Mouse (Mus musculus) embryonic facial prominence, embryonic 15.5 days (tissue): ENCODE measurements around the gene Mrpl10. TPM values are rescaled to one million over a fixed set of nuclear protein-coding genes. Genes with fewer than 3 reads are reported as not detected.
A peak's percentile ranks its signal among the peaks of the same experiment; 100 is the strongest.

Experiments used
- ATAC-seq: fragments of 200-750 bp; cut with Nextera tagmentation; 2 replicates; pipeline ENCODE4 v1.8.0; 2017; ENCODE audit warnings: low read depth, moderate TSS enrichment; ENCODE audit not compliant: insufficient number of reproducible peaks, low FRiP score, low TSS enrichment
- H3K27ac ChIP-seq: fragments of 300-500 bp; sonication (generic); replicated peaks from 2 replicates; pipeline ENCODE4 v1.5.1; 2015; ENCODE audit warnings: mild to moderate bottlenecking, inconsistent platforms
- H3K27me3 ChIP-seq: fragments of 300-500 bp; sonication (generic); 2 replicates; pipeline ENCODE4 v1.6.1; 2015; ENCODE audit warnings: inconsistent platforms
- H3K36me3 ChIP-seq: fragments of 300-500 bp; sonication (generic); 2 replicates; pipeline ENCODE4 v1.6.1; 2015; ENCODE audit warnings: mild to moderate bottlenecking, inconsistent platforms
- H3K4me1 ChIP-seq: fragments of 300-500 bp; sonication (generic); 2 replicates; pipeline ENCODE4 v1.6.1; 2015; ENCODE audit warnings: inconsistent platforms
- H3K4me2 ChIP-seq: fragments of 300-500 bp; sonication (generic); replicated peaks from 2 replicates; pipeline ENCODE4 v1.6.1; 2015; ENCODE audit warnings: mild to moderate bottlenecking, inconsistent platforms
- H3K4me3 ChIP-seq: fragments of 300-500 bp; sonication (generic); replicated peaks from 2 replicates; pipeline ENCODE4 v1.5.1; 2015; ENCODE audit warnings: mild to moderate bottlenecking, inconsistent platforms
- H3K9ac ChIP-seq: fragments of 300-500 bp; sonication (generic); 2 replicates; pipeline ENCODE4 v1.6.1; 2015; ENCODE audit warnings: inconsistent platforms
- H3K9me3 ChIP-seq: fragments of 300-500 bp; sonication (generic); replicated peaks from 2 replicates; pipeline ENCODE4 v1.6.1; 2016; ENCODE audit warnings: inconsistent platforms
- WGBS: fragments of 180-500 bp; shearing (Covaris S2); methylation state at CpG from one replicate; pipeline ENCODE4 v1.1.7; 2015; 5-methylcytosine and 5-hydroxymethylcytosine counted together
- polyA plus RNA-seq: library from polyadenylated mRNA; unstranded; fragments of >200 nt; fragmentation: Nextera tagmentation; extraction: Ambion mirVana; gene quantifications from 2 replicates; pipeline ENCODE4 v1.2.1, GENCODE M21; 2015

Gene Mrpl10
- polyA plus RNA-seq, 1 experiment from 2014 or later: 77.9 TPM

GRCm38 (mm10) chr11:97013121-97013670 lies 28.2 kb upstream of the Mrpl10 start, which contains the start of gene Sp6:
TSS of gene Sp6 (plus strand) at chr11:97013394.
- Histone ChIP-seq H3K36me3 (no peaks in the 10 kb centered on the region), H3K4me1 (peaks cover 7% of the 10 kb centered on the region), H3K4me2 (no peak within 1 kb of the TSS), H3K27me3 (peaks cover 54% of the 10 kb centered on the region), H3K9me3 (no peaks in the 10 kb centered on the region), H3K27ac (no peak within 1 kb of the TSS), H3K4me3 (no peak within 1 kb of the TSS), H3K9ac (no peak within 1 kb of the TSS)
- WGBS: 24% methylated on average over 8 of the region's 8 CpGs
- ATAC-seq: no peak

DNA sequence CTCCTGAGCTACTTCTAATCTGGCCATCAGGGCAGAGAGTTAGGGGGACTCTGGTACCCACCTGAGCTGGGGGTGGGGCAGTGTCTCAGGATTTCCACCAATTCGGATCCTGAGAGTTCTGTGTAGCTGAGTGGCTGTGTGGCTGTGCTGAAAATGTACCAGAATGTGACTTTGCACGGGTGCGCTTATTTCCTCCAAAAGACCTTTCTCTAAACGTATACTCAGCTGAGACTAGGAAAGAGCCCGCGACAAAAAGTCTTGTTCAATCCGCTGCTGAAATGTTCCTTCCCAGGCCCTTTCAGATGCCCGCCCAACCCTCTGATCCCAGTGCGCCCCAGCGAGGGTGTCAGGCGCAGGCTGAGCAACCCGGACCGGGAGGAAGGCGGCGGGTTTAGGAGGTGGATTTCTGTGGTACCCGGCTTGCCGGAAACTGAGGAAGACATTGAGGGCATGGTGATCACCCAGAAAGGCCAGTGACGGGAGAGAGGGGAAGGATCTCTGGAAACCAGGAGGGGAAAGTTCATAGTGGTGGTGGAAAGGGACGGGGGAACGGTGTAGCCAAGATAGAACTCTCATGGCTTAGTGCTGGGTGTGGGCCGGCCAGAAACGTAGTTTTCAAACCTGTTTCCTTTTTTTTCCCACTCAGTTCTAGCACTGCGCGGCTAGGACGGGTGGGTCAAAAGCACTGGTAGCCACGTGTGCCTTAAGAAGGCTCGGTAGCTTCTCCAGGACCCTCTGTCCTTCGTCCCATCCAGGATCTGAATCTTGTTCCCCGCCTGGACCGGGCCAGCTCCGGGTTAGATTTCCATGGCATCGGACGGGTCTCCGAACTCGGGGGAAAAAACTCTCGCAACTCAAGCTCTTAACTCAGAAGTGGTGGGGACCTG lies 23.4 kb upstream of the Mrpl10 start:
- H3K4me1 ChIP-seq: peaks cover 41% of the 10 kb centered on the region
- under 1% methylated on average over 36 of the region's 36 CpGs for WGBS

GRCm38 (mm10) chr11:97018583-97019344 lies 22.6 kb upstream of the Mrpl10 start:
- WGBS: under 1% methylated on average over 65 of the region's 68 CpGs
- Histone ChIP-seq H3K9ac (no peak overlapping the region), H3K27me3 (peaks cover 86% of the 10 kb centered on the region), H3K36me3 (no peaks in the 10 kb centered on the region), H3K4me3 (peak overlapping the region; percentile 42), H3K27ac (peak overlapping the region; percentile 58; the same call in 1 of the 2 replicates), H3K4me2 (peak overlapping the region; percentile 55), H3K4me1 (peaks cover 41% of the 10 kb centered on the region), H3K9me3 (no peaks in the 10 kb centered on the region)
- ATAC-seq: peak; percentile 23; the same call in 1 of the 2 replicates

More for the DNA sequence above, 23.4 kb upstream of the Mrpl10 start:
- no peak for ATAC-seq
- no peaks in the 10 kb centered on the region for H3K9me3 ChIP-seq
- H3K27me3 ChIP-seq: peaks cover 78% of the 10 kb centered on the region
- no peak overlapping the region for H3K9ac ChIP-seq
- no peak overlapping the region for H3K27ac ChIP-seq
- no peaks in the 10 kb centered on the region for H3K36me3 ChIP-seq
- H3K4me3 ChIP-seq: peak overlapping the region; percentile 42
- H3K4me2 ChIP-seq: peak overlapping the region; percentile 55

DNA sequence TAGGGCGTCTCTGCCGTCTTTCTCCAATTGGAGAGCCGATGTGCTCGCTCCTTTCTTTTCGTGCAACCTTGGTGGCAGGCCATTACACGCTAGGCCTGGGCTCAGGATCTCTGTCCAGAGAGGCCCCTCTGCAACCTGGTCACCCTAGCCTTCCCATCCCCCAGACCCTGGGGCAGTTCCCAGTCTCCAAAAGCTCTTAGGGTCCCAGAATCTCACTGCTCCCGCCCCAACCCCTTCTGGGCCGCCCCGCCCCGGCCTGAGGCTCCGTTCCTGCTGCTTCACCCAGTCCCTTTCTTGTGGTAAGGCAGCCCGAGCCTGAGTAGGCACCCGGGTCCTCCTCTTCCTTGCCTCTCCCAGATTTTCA lies 22.0 kb upstream of the Mrpl10 start:
- peak overlapping the region; percentile 55 for H3K4me2 ChIP-seq
- no peak overlapping the region for H3K9ac ChIP-seq
- no peak for ATAC-seq
- H3K9me3 ChIP-seq: no peaks in the 10 kb centered on the region
- 0 out of 2 replicates have a peak overlapping the region, but pooled peaks have one; percentile 51 for H3K27ac ChIP-seq
- H3K36me3 ChIP-seq: no peaks in the 10 kb centered on the region
- peaks cover 41% of the 10 kb centered on the region for H3K4me1 ChIP-seq
- H3K27me3 ChIP-seq: peaks cover 90% of the 10 kb centered on the region
- 5% methylated on average over 13 of the region's 13 CpGs for WGBS
- peak overlapping the region; percentile 42 for H3K4me3 ChIP-seq

GRCm38 (mm10) chr11:97021121-97021765 lies 20.1 kb upstream of the Mrpl10 start:
- H3K27me3 ChIP-seq: peaks cover 83% of the 10 kb centered on the region
- no peaks in the 10 kb centered on the region for H3K36me3 ChIP-seq
- peak overlapping the region; percentile 56 for H3K4me3 ChIP-seq
- H3K4me1 ChIP-seq: peaks cover 55% of the 10 kb centered on the region
- H3K9me3 ChIP-seq: no peaks in the 10 kb centered on the region
- ATAC-seq: no peak
- peak overlapping the region; percentile 93 for H3K4me2 ChIP-seq
- WGBS: 4% methylated on average over 27 of the region's 27 CpGs
- H3K27ac ChIP-seq: no peak overlapping the region
- peak overlapping the region; percentile 44 for H3K9ac ChIP-seq

- peaks cover 56% of the 10 kb centered on the region for H3K4me1 ChIP-seq
- under 1% methylated on average over 50 of the region's 50 CpGs for WGBS
- H3K27ac ChIP-seq: no peak overlapping the region
Measured at GRCm38 (mm10) chr11:97021873-97022484, 19.4 kb upstream of the Mrpl10 start.

DNA sequence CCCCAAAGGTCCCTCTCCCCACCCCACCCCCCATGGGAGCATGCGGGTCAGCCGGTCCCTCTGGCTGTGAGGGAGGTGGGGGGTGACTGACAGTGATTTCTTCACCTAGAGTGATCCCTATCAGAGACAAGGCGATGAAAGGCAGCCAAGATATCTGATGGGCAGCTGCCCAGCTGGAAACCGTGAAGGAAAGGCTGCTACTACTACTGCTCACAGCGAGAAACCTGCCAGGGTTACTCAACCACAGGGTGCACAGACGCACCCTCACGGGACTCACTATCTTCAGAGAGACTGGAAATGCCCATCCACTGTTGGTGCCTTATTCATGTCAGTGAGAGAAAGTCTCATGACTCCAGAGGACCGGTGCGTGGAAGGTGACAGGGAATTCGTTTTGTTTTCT lies 16.4 kb upstream of the Mrpl10 start:
- H3K27ac ChIP-seq: no peak overlapping the region
- no peak for ATAC-seq
- 31% methylated on average over 10 of the region's 10 CpGs for WGBS
- no peaks in the 10 kb centered on the region for H3K9me3 ChIP-seq
- H3K9ac ChIP-seq: no peak overlapping the region
- H3K4me3 ChIP-seq: no peak overlapping the region
- peaks cover 35% of the 10 kb centered on the region for H3K4me1 ChIP-seq
- H3K4me2 ChIP-seq: no peak overlapping the region
- peaks cover 52% of the 10 kb centered on the region for H3K27me3 ChIP-seq
- no peaks in the 10 kb centered on the region for H3K36me3 ChIP-seq

More at GRCm38 (mm10) chr11:97021873-97022484, 19.4 kb upstream of the Mrpl10 start:
- ATAC-seq: peak; percentile 27; the same call in 1 of the 2 replicates
- H3K9ac ChIP-seq: peak overlapping the region; percentile 44; the same call in 1 of the 2 replicates
- H3K27me3 ChIP-seq: peaks cover 76% of the 10 kb centered on the region
- no peaks in the 10 kb centered on the region for H3K36me3 ChIP-seq
- H3K4me2 ChIP-seq: peak overlapping the region; percentile 93
- peak overlapping the region; percentile 56 for H3K4me3 ChIP-seq
- no peaks in the 10 kb centered on the region for H3K9me3 ChIP-seq

GRCm38 (mm10) chr11:97025721-97026344 lies 15.5 kb upstream of the Mrpl10 start:
- H3K36me3 ChIP-seq: no peaks in the 10 kb centered on the region
- peak; percentile 41 for ATAC-seq
- WGBS: 1% methylated on average over 17 of the region's 17 CpGs

GRCm38 (mm10) chr11:97029686-97030417 lies 11.5 kb upstream of the Mrpl10 start, which contains the start of gene Scrn2:
TSS of gene Scrn2 (plus strand) at chr11:97029938.
- Histone ChIP-seq H3K36me3 (no peaks in the 10 kb centered on the region), H3K4me2 (peak within 1 kb of the TSS; percentile 86), H3K4me1 (peaks cover 29% of the 10 kb centered on the region), H3K9ac (peak within 1 kb of the TSS; percentile 80), H3K9me3 (no peaks in the 10 kb centered on the region), H3K4me3 (peak within 1 kb of the TSS; percentile 72), H3K27ac (peak within 1 kb of the TSS; percentile 86), H3K27me3 (peaks cover 3% of the 10 kb centered on the region)
- WGBS: under 1% methylated on average over 25 of the region's 25 CpGs
- peak; percentile 79 for ATAC-seq

More at GRCm38 (mm10) chr11:97025721-97026344, 15.5 kb upstream of the Mrpl10 start:
- Histone ChIP-seq H3K4me1 (peaks cover 43% of the 10 kb centered on the region), H3K4me3 (peak overlapping the region; percentile 36), H3K27me3 (peaks cover 44% of the 10 kb centered on the region), H3K4me2 (peak overlapping the region; percentile 57), H3K9ac (peak overlapping the region; percentile 12; the same call in 1 of the 2 replicates), H3K9me3 (no peaks in the 10 kb centered on the region), H3K27ac (peak overlapping the region; percentile 80)
